Mouse (Mus musculus) cerebellum, adult 2 months (tissue): ENCODE data around the gene Rybp. TPM values are rescaled to one million over a fixed set of nuclear protein-coding genes. Genes with fewer than 3 reads are reported as not detected.

Experiments used
- DNase-seq, 2 experiments: peaks; one replicate each; pipeline ENCODE4 v3.0.0; 2021
- H3K27ac ChIP-seq: fragments of 200-500 bp; 2 replicates; pipeline ENCODE4 v1.5.1; 2012; ENCODE audit warnings: low read length, control low read depth, inconsistent platforms; ENCODE audit not compliant: insufficient read depth
- H3K27me3 ChIP-seq: fragments of 200-500 bp; 2 replicates; pipeline ENCODE4 v1.6.1; 2012; ENCODE audit warnings: inconsistent platforms, mild to moderate bottlenecking, low read length, moderate library complexity; ENCODE audit not compliant: control insufficient read depth, insufficient read depth
- H3K4me1 ChIP-seq: fragments of 200-500 bp; 2 replicates; pipeline ENCODE4 v1.6.1; 2011; ENCODE audit warnings: low read length; ENCODE audit not compliant: control insufficient read depth, insufficient read depth
- H3K4me3 ChIP-seq: fragments of 200-500 bp; replicated peaks from 2 replicates; pipeline ENCODE3; 2011; ENCODE audit warnings: mild to moderate bottlenecking, low read depth, low read length, control low read depth; ENCODE audit not compliant: insufficient read depth
- CTCF ChIP-seq: fragments of 200-500 bp; IDR thresholded peaks from 2 replicates; pipeline ENCODE4 v1.5.1; 2011; ENCODE audit warnings: low read depth, mild to moderate bottlenecking, control low read depth, low read length, moderate library complexity, borderline replicate concordance; ENCODE audit not compliant: insufficient read depth
- POLR2A ChIP-seq: fragments of 200-500 bp; IDR thresholded peaks from 2 replicates; pipeline ENCODE4 v1.6.1; 2011; ENCODE audit warnings: low read length, control low read depth, borderline replicate concordance; ENCODE audit not compliant: insufficient read depth
- WGBS: fragments of 180-500 bp; shearing (Covaris S2); methylation state at CpG from one replicate; pipeline ENCODE4 v1.1.7; 2018; 5-methylcytosine and 5-hydroxymethylcytosine counted together
- polyA plus RNA-seq: library from polyadenylated mRNA; depleted of rRNA; stranded (reverse); fragments of >200 nt; gene quantifications from 2 replicates; pipeline ENCODE4 v1.2.3, GENCODE M21; 2012

Gene Rybp
- polyA plus RNA-seq, 1 experiment: 31.7 TPM

- Histone ChIP-seq H3K4me1 (no peaks in the 10 kb centered on the region; the same call in none of the 2 replicates), H3K27me3 (no peaks in the 10 kb centered on the region), H3K4me3 (no peak overlapping the region), H3K27ac (no peak overlapping the region)
- DNase-seq: no peak
- WGBS: 94% methylated on average over 5 of the region's 5 CpGs
- TF ChIP-seq POLR2A: no peak
- no peak for TF ChIP-seq CTCF
Measured at GRCm38 (mm10) chr6:100216945-100217344, 70.3 kb downstream of the Rybp start.

- Histone ChIP-seq H3K4me3 (no peak overlapping the region), H3K27me3 (no peaks in the 10 kb centered on the region), H3K4me1 (no peaks in the 10 kb centered on the region; the same call in none of the 2 replicates), H3K27ac (no peak overlapping the region)
- no peak for TF ChIP-seq CTCF
- TF ChIP-seq POLR2A: no peak
- no peak for DNase-seq
- WGBS: 80% methylated on average over 6 of the region's 6 CpGs
Measured at GRCm38 (mm10) chr6:100215809-100216208, 71.5 kb downstream of the Rybp start.

DNA sequence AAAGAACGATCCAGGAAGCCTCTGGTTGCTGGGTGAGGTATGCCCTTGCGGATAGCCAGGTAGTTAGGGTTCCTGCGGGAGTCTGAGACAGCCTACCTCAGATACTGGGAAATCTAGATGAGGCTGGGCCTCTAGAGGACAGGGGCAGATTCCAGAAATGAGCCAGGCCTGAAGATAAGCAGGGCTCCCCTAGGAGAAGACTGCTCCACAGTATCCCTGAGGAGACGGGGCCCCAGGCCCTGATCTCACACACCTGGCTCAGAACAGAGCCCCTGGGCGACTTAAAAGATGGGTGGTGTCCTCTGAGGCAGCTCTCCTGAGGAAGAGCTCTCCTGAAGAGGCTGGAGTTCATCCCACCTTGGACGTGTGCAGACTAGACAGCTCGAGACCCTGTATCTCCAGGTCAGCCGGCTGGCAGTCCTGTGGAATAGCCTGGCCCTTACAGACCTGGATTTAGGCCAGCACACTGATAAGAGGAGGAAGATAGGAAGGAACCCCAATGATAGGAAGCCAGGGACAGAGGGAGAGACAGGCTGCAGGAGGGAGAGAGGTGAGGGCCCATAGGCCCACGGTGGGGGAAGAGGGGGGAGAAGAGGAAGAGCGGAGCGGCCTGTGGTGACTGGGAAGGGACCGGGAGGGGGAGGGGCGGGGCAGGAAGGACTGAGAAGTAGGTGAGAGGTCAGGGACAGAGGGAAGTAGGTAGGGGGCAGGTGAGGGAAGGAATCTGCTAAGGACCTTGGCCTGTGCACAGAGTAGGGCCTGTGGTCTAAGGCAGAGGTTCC is 73.0 kb downstream of the Rybp start:
- no peak for TF ChIP-seq CTCF
- TF ChIP-seq POLR2A: no peak
- WGBS: 86% methylated on average over 13 of the region's 13 CpGs

GRCm38 (mm10) chr6:100213596-100213995 is 73.7 kb downstream of the Rybp start:
- TF ChIP-seq CTCF (no peak), POLR2A (no peak)
- WGBS: 95% methylated on average over 9 of the region's 9 CpGs

More for the DNA sequence above, 73.0 kb downstream of the Rybp start:
- Histone ChIP-seq H3K27ac (no peak overlapping the region), H3K4me1 (no peaks in the 10 kb centered on the region; the same call in none of the 2 replicates), H3K4me3 (no peak overlapping the region), H3K27me3 (no peaks in the 10 kb centered on the region)
- DNase-seq: no peak

GRCm38 (mm10) chr6:100212820-100213219 is 74.5 kb downstream of the Rybp start:
- H3K27ac ChIP-seq: no peak overlapping the region
- no peaks in the 10 kb centered on the region for H3K27me3 ChIP-seq
- TF ChIP-seq CTCF (no peak), POLR2A (no peak)
- 52% methylated on average over 7 of the region's 7 CpGs for WGBS
- no peak for DNase-seq
- H3K4me3 ChIP-seq: no peak overlapping the region
- H3K4me1 ChIP-seq: no peaks in the 10 kb centered on the region

More at GRCm38 (mm10) chr6:100213596-100213995, 73.7 kb downstream of the Rybp start:
- no peaks in the 10 kb centered on the region; the same call in 1 of the 2 replicates for H3K4me1 ChIP-seq
- no peak overlapping the region for H3K27ac ChIP-seq
- no peak for DNase-seq
- H3K27me3 ChIP-seq: no peaks in the 10 kb centered on the region
- H3K4me3 ChIP-seq: no peak overlapping the region

DNA sequence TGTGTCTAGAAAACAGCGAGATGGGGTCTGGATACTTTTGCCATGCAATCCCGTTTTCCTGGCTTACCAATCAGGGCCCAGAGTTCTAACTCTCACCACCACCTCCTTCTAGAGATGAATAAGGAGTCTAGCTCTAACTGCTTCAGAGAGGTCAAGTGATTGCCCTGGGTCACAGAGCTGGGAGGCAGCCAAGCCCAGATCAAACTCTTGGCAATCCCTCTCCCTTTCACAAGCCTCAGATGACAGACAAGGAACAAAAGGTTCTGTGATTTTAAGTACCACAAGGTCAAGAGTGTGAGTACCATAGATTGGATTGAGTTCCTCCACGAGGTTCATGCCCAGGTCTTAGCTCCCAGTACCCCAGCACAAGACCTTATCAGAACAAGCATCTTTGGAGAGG is 75.6 kb downstream of the Rybp start:
- DNase-seq: no peak
- Histone ChIP-seq H3K4me3 (no peak overlapping the region), H3K4me1 (peaks cover 2% of the 10 kb centered on the region; the same call in 1 of the 2 replicates), H3K27ac (no peak overlapping the region), H3K27me3 (no peaks in the 10 kb centered on the region; the same call in 1 of the 2 replicates)
- no peak for TF ChIP-seq POLR2A
- no peak for TF ChIP-seq CTCF
- 92% methylated on average over 3 of the region's 3 CpGs for WGBS

- no peak for DNase-seq
- H3K4me1 ChIP-seq: peaks cover 4% of the 10 kb centered on the region; the same call in 1 of the 2 replicates
- no peak overlapping the region for H3K4me3 ChIP-seq
- 98% methylated on average over 1 of the region's 1 CpGs for WGBS
- H3K27ac ChIP-seq: no peak overlapping the region
- no peaks in the 10 kb centered on the region; the same call in 1 of the 2 replicates for H3K27me3 ChIP-seq
- TF ChIP-seq POLR2A (no peak), CTCF (no peak)
Measured at GRCm38 (mm10) chr6:100210517-100210916, 76.8 kb downstream of the Rybp start.
